Mouse (Mus musculus): ENCODE results near the gene Zfp800. TPM values are rescaled to one million over a fixed set of nuclear protein-coding genes. Genes with fewer than 3 reads are reported as not detected.

The Zfp800 gene
- polyA plus RNA-seq, 2 experiments = 7.1 to 19.5 TPM

GRCm38 (mm10) chr6:28215268-28215954 lies 182.4 kb downstream of the Zfp800 start:
- TF ChIP-seq POLR2A (IDR thresholded peaks at IDR 0.05; ENCODE audit: borderline replicate concordance, extremely low read depth, insufficient read depth, insufficient read length) = no peak
- H3K4me3 ChIP-seq (replicated peaks; ENCODE audit: low read length) = peak overlapping the region; percentile 60
- H3K36me3 ChIP-seq (ENCODE audit: control insufficient read depth, insufficient read depth, low read length) = no peaks in the 10 kb centered on the region
- DNase-seq (ENCODE audit: low spot score) (peak; percentile 44), ATAC-seq (ENCODE audit: low FRiP score, low read depth) (peak; percentile 87)
- H3K4me2 ChIP-seq (replicated peaks; ENCODE audit: low read depth, low read length, severe bottlenecking) = peak overlapping the region; percentile 75
- no peaks in the 10 kb centered on the region for H3K9me3 ChIP-seq (ENCODE audit: control insufficient read depth, low read length)
- no peaks in the 10 kb centered on the region for H3K27me3 ChIP-seq (ENCODE audit: control insufficient read depth, insufficient read depth, low read length)
- peak overlapping the region; percentile 81 for H3K9ac ChIP-seq (ENCODE audit: low read depth, low read length, severe bottlenecking)
- WGBS = 0% methylated on average over 39 of the region's 87 CpGs
- 0 out of 2 replicates have a peak overlapping the region, but pooled peaks have one; percentile 26 for H3K27ac ChIP-seq (replicated peaks; ENCODE audit: low read depth, low read length)
- H3K4me1 ChIP-seq (ENCODE audit: control insufficient read depth, insufficient read depth, low read length) = no peaks in the 10 kb centered on the region

GRCm38 (mm10) chr6:28214658-28215267 lies 183.0 kb downstream of the Zfp800 start:
- 0 out of 2 replicates have a peak overlapping the region, but pooled peaks have one; percentile 26 for H3K27ac ChIP-seq (replicated peaks; ENCODE audit: low read depth, low read length)
- WGBS = 29% methylated on average over 13 of the region's 13 CpGs
- no peak for ATAC-seq (ENCODE audit: low FRiP score, low read depth)

GRCm38 (mm10) chr6:28203454-28203853 lies 194.4 kb downstream of the Zfp800 start:
- Histone ChIP-seq H3K4me2 (replicated peaks; ENCODE audit: low read depth, low read length, severe bottlenecking) (no peak overlapping the region), H3K36me3 (ENCODE audit: control insufficient read depth, insufficient read depth, low read length) (no peaks in the 10 kb centered on the region), H3K4me3 (replicated peaks; ENCODE audit: low read length) (no peak overlapping the region), H3K9me3 (ENCODE audit: control insufficient read depth, low read length) (no peaks in the 10 kb centered on the region), H3K9ac (ENCODE audit: low read depth, low read length, severe bottlenecking) (no peak overlapping the region), H3K4me1 (ENCODE audit: control insufficient read depth, insufficient read depth, low read length) (no peaks in the 10 kb centered on the region), H3K27me3 (ENCODE audit: control insufficient read depth, insufficient read depth, low read length) (no peaks in the 10 kb centered on the region), H3K27ac (replicated peaks; ENCODE audit: low read depth, low read length) (no peak overlapping the region)
- ATAC-seq (ENCODE audit: low FRiP score, low read depth) = no peak
- WGBS = 35% methylated on average over 4 of the region's 4 CpGs
- no peak for TF ChIP-seq POLR2A (IDR thresholded peaks at IDR 0.05; ENCODE audit: borderline replicate concordance, extremely low read depth, insufficient read depth, insufficient read length)
- DNase-seq (ENCODE audit: low spot score) = no peak

More at GRCm38 (mm10) chr6:28214658-28215267, 183.0 kb downstream of the Zfp800 start:
- Histone ChIP-seq H3K9me3 (ENCODE audit: control insufficient read depth, low read length) (no peaks in the 10 kb centered on the region), H3K36me3 (ENCODE audit: control insufficient read depth, insufficient read depth, low read length) (no peaks in the 10 kb centered on the region), H3K4me1 (ENCODE audit: control insufficient read depth, insufficient read depth, low read length) (no peaks in the 10 kb centered on the region), H3K4me2 (replicated peaks; ENCODE audit: low read depth, low read length, severe bottlenecking) (peak overlapping the region; percentile 75), H3K4me3 (replicated peaks; ENCODE audit: low read length) (peak overlapping the region; percentile 60), H3K9ac (ENCODE audit: low read depth, low read length, severe bottlenecking) (peak overlapping the region; percentile 81), H3K27me3 (ENCODE audit: control insufficient read depth, insufficient read depth, low read length) (no peaks in the 10 kb centered on the region)
- no peak for DNase-seq (ENCODE audit: low spot score)
- no peak for TF ChIP-seq POLR2A (IDR thresholded peaks at IDR 0.05; ENCODE audit: borderline replicate concordance, extremely low read depth, insufficient read depth, insufficient read length)

- no peak for TF ChIP-seq POLR2A (IDR thresholded peaks at IDR 0.05; ENCODE audit: borderline replicate concordance, extremely low read depth, insufficient read depth, insufficient read length)
- Histone ChIP-seq H3K36me3 (ENCODE audit: control insufficient read depth, insufficient read depth, low read length) (no peaks in the 10 kb centered on the region), H3K4me2 (replicated peaks; ENCODE audit: low read depth, low read length, severe bottlenecking) (no peak overlapping the region), H3K27me3 (ENCODE audit: control insufficient read depth, insufficient read depth, low read length) (no peaks in the 10 kb centered on the region), H3K4me3 (replicated peaks; ENCODE audit: low read length) (no peak overlapping the region), H3K9ac (ENCODE audit: low read depth, low read length, severe bottlenecking) (no peak overlapping the region), H3K9me3 (ENCODE audit: control insufficient read depth, low read length) (no peaks in the 10 kb centered on the region), H3K4me1 (ENCODE audit: control insufficient read depth, insufficient read depth, low read length) (no peaks in the 10 kb centered on the region), H3K27ac (replicated peaks; ENCODE audit: low read depth, low read length) (no peak overlapping the region)
- no peak for ATAC-seq (ENCODE audit: low FRiP score, low read depth)
- WGBS = 47% methylated on average over 6 of the region's 6 CpGs
- no peak for DNase-seq (ENCODE audit: low spot score)
These were observed 195.0 kb downstream of the Zfp800 start for GRCm38 (mm10) chr6:28202833-28203232.

GRCm38 (mm10) chr6:28193901-28194300 lies 203.9 kb downstream of the Zfp800 start:
- no peak for ATAC-seq (ENCODE audit: low FRiP score, low read depth)
- 56% methylated on average over 2 of the region's 2 CpGs for WGBS
- H3K27me3 ChIP-seq (ENCODE audit: control insufficient read depth, insufficient read depth, low read length) = no peaks in the 10 kb centered on the region
- H3K4me2 ChIP-seq (replicated peaks; ENCODE audit: low read depth, low read length, severe bottlenecking) = no peak overlapping the region
- no peak overlapping the region for H3K4me3 ChIP-seq (replicated peaks; ENCODE audit: low read length)
- H3K9me3 ChIP-seq (ENCODE audit: control insufficient read depth, low read length) = no peaks in the 10 kb centered on the region
- H3K36me3 ChIP-seq (ENCODE audit: control insufficient read depth, insufficient read depth, low read length) = no peaks in the 10 kb centered on the region
- DNase-seq (ENCODE audit: low spot score) = no peak
- no peak overlapping the region for H3K27ac ChIP-seq (replicated peaks; ENCODE audit: low read depth, low read length)
- TF ChIP-seq POLR2A (IDR thresholded peaks at IDR 0.05; ENCODE audit: borderline replicate concordance, extremely low read depth, insufficient read depth, insufficient read length) = no peak
- no peaks in the 10 kb centered on the region for H3K4me1 ChIP-seq (ENCODE audit: control insufficient read depth, insufficient read depth, low read length)
- no peak overlapping the region for H3K9ac ChIP-seq (ENCODE audit: low read depth, low read length, severe bottlenecking)

Data from limb, embryonic 14.5 days (tissue).